Mouse (Mus musculus) testis, adult 2 months (tissue): Measurements from ENCODE around the gene Gucd1.
"Not testable (repeated sequence)": the region's sequence is repeated elsewhere in the genome, so short reads cannot be mapped to it uniquely, and the experiment has no call there.

ENCODE experiments used
- CTCF ChIP-seq: fragments of 200-500 bp; IDR thresholded peaks from 2 replicates; pipeline ENCODE4 v1.5.1; 2012; ENCODE audit warnings: low read depth, mild to moderate bottlenecking, inconsistent platforms, low read length, moderate library complexity; ENCODE audit not compliant: control insufficient read depth, insufficient read depth, insufficient replicate concordance
- POLR2A ChIP-seq: fragments of 200-500 bp; IDR thresholded peaks from 2 replicates; pipeline ENCODE4 v1.6.1; 2012; ENCODE audit warnings: low read depth, mild to moderate bottlenecking, inconsistent platforms, low read length, moderate library complexity; ENCODE audit not compliant: control insufficient read depth

DNA sequence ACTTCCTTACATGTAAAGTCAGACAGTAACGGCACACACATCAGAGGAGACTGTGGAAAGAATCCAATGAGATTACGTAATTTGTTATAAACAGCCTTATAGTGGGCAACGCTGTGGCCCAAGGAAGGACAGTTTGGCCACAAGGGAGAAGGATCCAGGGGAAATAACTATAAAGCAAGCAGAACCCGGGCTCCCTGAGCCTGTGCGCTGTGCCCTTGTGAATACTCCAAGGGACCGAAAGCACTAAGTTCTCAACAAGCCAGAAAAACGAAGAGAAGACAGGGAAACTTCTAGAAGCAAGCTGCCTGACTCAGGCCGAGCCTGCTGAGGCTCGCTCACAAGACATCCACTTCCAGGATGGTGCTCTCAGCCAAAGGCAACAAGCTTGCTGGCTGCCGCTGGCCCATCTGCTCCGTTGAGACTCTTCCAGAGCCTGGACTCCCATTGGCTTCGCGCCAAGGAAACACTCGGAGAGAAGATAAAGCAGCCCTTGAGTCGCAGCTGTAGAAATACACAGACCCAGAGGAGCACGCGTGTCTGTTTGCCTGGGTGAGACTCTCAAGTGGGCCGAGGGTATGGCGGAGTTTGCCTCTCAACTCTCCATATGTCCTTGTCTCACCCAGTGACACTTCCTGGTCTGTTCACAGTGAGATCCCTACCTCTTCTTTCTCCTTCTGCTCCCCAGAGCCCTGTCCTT lies 144.0 kb downstream of the Gucd1 start:
- not testable (repeated sequence) for TF ChIP-seq POLR2A, CTCF
